Mouse (Mus musculus): ENCODE measurements around the gene Pdcd4. TPM values are rescaled to one million over a fixed set of nuclear protein-coding genes. Genes with fewer than 3 reads are reported as not detected.

The Pdcd4 gene
- polyA plus RNA-seq, 1 experiment from 2014 or later = 69.8 TPM

DNA sequence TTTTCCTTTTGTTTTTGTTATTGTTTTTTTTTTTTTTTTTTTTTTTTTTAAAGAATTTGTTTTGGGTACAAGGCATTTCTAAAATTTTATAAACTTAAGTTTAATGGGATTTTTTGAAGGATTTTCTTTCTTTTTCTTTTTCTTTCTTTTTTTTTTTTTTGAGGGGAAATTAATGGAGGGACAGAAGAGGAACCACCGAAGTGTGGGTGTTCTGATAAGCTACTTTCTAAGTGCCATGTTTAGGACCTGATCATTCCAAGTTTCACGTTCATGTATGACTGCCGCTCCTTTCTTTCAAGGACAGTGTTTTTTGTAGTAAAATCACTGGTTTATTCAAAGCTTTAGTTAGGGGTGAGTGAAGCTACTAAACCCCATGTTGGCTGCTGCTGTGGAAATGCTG lies 37.2 kb downstream of the Pdcd4 start:
- no peaks in the 10 kb centered on the region for H3K27me3 ChIP-seq (ENCODE audit: control insufficient read depth, insufficient read depth, low read depth, low read length)
- H3K4me2 ChIP-seq (ENCODE audit: low read length) = no peak overlapping the region
- no peak overlapping the region for H3K4me3 ChIP-seq (ENCODE audit: low read depth, low read length)
- H3K4me1 ChIP-seq (ENCODE audit: control insufficient read depth, insufficient read depth, low read length) = no peaks in the 10 kb centered on the region
- no peaks in the 10 kb centered on the region for H3K9me3 ChIP-seq (replicated peaks; ENCODE audit: control insufficient read depth, low read length, poor library complexity, severe bottlenecking)
- H3K36me3 ChIP-seq (ENCODE audit: control insufficient read depth, insufficient read depth, low read length) = peaks cover 17% of the 10 kb centered on the region
- 90% methylated on average over 3 of the region's 3 CpGs for WGBS
- H3K27ac ChIP-seq (ENCODE audit: low read length) = no peak overlapping the region
- no peak for ATAC-seq
- H3K9ac ChIP-seq (ENCODE audit: low read depth, low read length) = no peak overlapping the region

DNA sequence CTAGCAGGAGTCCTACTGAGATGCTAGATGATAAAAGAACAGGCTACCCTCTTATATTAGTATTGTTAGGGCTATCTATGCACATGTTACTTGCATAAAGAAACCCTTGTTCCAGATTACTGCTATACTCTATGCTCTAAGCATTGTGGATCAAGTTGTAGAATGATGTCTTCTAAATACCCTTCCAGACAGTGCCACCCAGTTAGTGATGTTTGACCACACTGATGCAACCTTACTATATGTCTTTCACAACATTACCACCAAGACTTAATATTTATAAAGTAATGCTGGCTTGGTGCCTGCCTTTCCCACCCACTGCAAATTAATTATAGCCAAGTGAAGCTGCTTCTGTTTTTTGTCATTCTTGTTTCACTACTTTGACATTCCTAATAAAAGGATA lies 41.0 kb downstream of the Pdcd4 start:
- no peak for ATAC-seq
- Histone ChIP-seq H3K36me3 (ENCODE audit: control insufficient read depth, insufficient read depth, low read length) (peaks cover 16% of the 10 kb centered on the region), H3K27me3 (ENCODE audit: control insufficient read depth, insufficient read depth, low read depth, low read length) (no peaks in the 10 kb centered on the region), H3K9ac (ENCODE audit: low read depth, low read length) (no peak overlapping the region), H3K4me3 (ENCODE audit: low read depth, low read length) (no peak overlapping the region), H3K4me1 (ENCODE audit: control insufficient read depth, insufficient read depth, low read length) (no peaks in the 10 kb centered on the region), H3K4me2 (ENCODE audit: low read length) (no peak overlapping the region), H3K27ac (ENCODE audit: low read length) (no peak overlapping the region), H3K9me3 (replicated peaks; ENCODE audit: control insufficient read depth, low read length, poor library complexity, severe bottlenecking) (no peaks in the 10 kb centered on the region)

DNA sequence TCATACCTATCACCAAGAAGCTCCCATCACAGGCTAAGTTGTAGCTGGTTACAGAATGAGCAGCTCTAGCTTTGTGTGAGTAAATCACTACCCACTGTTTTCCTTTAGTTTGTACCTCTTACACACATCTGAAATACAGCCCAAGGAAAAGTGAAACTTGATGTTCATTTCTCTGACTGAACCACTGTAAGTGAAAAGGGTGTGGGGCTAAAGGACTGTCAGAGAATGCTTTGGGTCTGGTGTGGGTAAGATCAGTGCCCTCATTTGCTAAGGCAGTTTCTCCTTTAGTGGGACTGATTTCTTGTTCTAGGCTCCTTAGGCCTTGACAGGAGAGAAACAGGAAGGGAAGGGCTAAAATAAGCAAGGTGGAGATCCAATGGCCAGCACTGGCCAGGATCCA lies 42.0 kb downstream of the Pdcd4 start:
- Histone ChIP-seq H3K4me3 (ENCODE audit: low read depth, low read length) (no peak overlapping the region), H3K4me1 (ENCODE audit: control insufficient read depth, insufficient read depth, low read length) (no peaks in the 10 kb centered on the region), H3K27me3 (ENCODE audit: control insufficient read depth, insufficient read depth, low read depth, low read length) (no peaks in the 10 kb centered on the region), H3K36me3 (ENCODE audit: control insufficient read depth, insufficient read depth, low read length) (peaks cover 16% of the 10 kb centered on the region), H3K27ac (ENCODE audit: low read length) (no peak overlapping the region), H3K4me2 (ENCODE audit: low read length) (no peak overlapping the region), H3K9ac (ENCODE audit: low read depth, low read length) (no peak overlapping the region), H3K9me3 (replicated peaks; ENCODE audit: control insufficient read depth, low read length, poor library complexity, severe bottlenecking) (no peaks in the 10 kb centered on the region)
- ATAC-seq = no peak

DNA sequence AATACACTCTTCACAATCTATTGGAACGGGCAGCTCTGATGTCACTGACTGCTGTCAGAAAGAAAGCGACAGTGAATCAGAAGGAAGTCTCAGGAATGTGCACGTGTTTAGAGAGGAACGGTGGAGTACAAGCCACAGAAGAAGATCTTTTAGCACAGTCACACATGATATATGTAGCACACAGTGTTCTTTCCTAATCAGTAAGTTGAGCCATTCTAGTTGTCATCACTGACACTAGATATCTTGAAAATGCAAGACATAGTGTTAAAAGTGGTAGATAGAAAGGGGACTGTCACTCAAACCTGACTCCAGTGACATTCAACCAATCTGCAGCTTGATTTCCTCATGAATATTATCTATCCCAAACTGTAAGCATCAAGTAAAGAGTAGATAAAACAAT lies 47.4 kb downstream of the Pdcd4 start:
- H3K4me1 ChIP-seq (ENCODE audit: control insufficient read depth, insufficient read depth, low read length) = peaks cover 14% of the 10 kb centered on the region
- H3K4me3 ChIP-seq (ENCODE audit: low read depth, low read length) = no peak overlapping the region
- H3K9ac ChIP-seq (ENCODE audit: low read depth, low read length) = no peak overlapping the region
- ATAC-seq = no peak
- H3K9me3 ChIP-seq (replicated peaks; ENCODE audit: control insufficient read depth, low read length, poor library complexity, severe bottlenecking) = no peaks in the 10 kb centered on the region
- H3K27me3 ChIP-seq (ENCODE audit: control insufficient read depth, insufficient read depth, low read depth, low read length) = no peaks in the 10 kb centered on the region
- H3K36me3 ChIP-seq (ENCODE audit: control insufficient read depth, insufficient read depth, low read length) = peaks cover 5% of the 10 kb centered on the region; the same call in 1 of the 2 replicates
- no peak overlapping the region for H3K4me2 ChIP-seq (ENCODE audit: low read length)
- no peak overlapping the region for H3K27ac ChIP-seq (ENCODE audit: low read length)
- 92% methylated on average over 4 of the region's 4 CpGs for WGBS

DNA sequence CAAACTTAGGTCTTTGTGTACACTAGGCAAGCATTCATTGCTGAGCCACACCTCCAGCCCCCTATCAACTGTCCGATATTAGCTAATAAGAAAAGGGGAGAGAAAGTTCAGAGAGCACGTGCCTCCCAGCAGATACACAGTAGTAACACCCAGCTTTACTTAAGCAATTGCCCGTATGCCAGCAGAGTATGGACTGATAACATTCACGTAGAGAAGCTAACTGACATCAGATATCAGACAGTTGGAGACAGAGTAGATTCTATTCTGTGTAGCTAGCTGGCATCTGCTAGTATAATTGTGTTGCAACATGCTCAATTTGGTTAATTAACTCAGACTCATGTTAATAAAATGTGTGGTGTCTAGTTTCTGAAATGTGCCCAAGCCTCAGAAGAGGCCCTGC lies 49.1 kb downstream of the Pdcd4 start:
- Histone ChIP-seq H3K36me3 (ENCODE audit: control insufficient read depth, insufficient read depth, low read length) (peaks cover 5% of the 10 kb centered on the region; the same call in 1 of the 2 replicates), H3K4me1 (ENCODE audit: control insufficient read depth, insufficient read depth, low read length) (peaks cover 17% of the 10 kb centered on the region), H3K9ac (ENCODE audit: low read depth, low read length) (no peak overlapping the region), H3K4me3 (ENCODE audit: low read depth, low read length) (no peak overlapping the region), H3K27me3 (ENCODE audit: control insufficient read depth, insufficient read depth, low read depth, low read length) (no peaks in the 10 kb centered on the region), H3K9me3 (replicated peaks; ENCODE audit: control insufficient read depth, low read length, poor library complexity, severe bottlenecking) (no peaks in the 10 kb centered on the region), H3K27ac (ENCODE audit: low read length) (no peak overlapping the region), H3K4me2 (ENCODE audit: low read length) (no peak overlapping the region)
- no peak for ATAC-seq
- 92% methylated on average over 4 of the region's 4 CpGs for WGBS

DNA sequence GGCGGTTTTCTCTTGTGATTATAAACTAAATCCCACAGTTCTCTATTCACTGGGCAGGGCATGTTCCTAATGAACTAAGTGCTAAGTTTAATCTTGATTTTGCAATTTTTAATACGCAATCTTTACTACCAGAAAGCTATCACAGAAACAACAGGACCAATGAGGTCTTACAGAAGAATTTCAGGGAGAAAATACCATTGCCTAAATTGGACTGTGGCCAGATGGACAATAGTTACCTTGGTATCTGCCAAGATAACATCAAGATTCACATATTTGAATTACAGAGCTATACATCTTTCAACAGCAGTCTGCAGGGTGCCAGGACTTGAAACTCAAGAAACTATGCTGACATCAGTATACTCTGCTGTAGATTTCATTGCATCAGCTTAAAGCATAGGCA lies 50.3 kb downstream of the Pdcd4 start:
- Histone ChIP-seq H3K4me2 (ENCODE audit: low read length) (peak overlapping the region; percentile 17; the same call in 1 of the 2 replicates), H3K27me3 (ENCODE audit: control insufficient read depth, insufficient read depth, low read depth, low read length) (no peaks in the 10 kb centered on the region), H3K36me3 (ENCODE audit: control insufficient read depth, insufficient read depth, low read length) (peaks cover 5% of the 10 kb centered on the region; the same call in 1 of the 2 replicates), H3K4me3 (ENCODE audit: low read depth, low read length) (no peak overlapping the region), H3K27ac (ENCODE audit: low read length) (no peak overlapping the region), H3K9ac (ENCODE audit: low read depth, low read length) (0 out of 2 replicates have a peak overlapping the region, but pooled peaks have one; percentile 11), H3K9me3 (replicated peaks; ENCODE audit: control insufficient read depth, low read length, poor library complexity, severe bottlenecking) (no peaks in the 10 kb centered on the region), H3K4me1 (ENCODE audit: control insufficient read depth, insufficient read depth, low read length) (peaks cover 20% of the 10 kb centered on the region)
- WGBS = 93% methylated on average over 2 of the region's 2 CpGs
- no peak for ATAC-seq

DNA sequence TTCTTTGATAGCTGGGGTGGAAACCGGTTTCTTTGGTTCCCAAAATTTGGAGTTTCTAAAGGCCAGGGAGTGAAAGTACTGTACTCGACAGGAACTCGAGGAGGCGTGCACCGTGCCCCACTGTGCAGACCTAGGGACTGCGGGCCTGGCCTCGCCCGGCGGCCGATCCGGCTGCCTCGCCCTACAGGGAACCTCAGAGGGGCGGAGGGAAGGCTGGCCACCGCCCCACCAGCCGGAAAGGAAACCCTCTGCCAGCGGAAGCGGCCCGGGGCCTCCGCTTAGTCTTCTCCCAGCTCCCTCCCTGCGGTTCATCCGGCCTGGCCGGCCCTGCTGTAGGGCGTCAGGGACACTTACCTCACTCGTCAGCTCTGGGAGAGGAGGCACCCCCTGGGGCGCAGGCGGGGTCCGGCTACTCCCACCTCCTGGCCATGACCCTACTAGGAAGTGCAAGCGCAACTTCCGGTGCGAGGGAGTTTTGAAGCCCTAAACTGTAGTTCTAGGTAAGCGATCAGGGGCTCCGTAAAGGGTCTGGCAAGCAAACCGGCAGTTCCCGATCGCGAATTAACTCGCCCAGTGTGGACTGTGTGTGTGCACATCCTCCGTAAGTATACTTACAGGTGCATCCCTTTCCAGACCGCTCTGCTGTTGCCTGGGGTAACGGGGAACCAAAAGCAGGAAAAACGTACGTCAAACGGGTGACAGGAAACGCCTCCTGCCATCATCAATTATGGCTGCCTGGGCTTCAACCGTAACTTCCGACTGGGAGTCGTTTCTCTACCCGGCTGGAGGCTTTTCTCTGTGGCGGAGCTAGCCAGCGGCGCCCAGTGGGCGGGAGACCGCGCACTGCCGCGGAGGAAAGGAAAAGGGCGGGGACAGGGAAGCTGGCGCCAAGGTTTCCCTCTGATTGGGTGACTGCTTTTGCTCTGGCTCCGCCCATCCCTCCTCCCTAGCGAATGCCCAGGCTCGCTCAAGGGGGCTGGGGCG lies 52.1 kb downstream of the Pdcd4 start, which contains the start of the genes Shoc2 and Bbip1:
Shoc2 (plus strand) TSS at position 505 of the 984 bp plus-strand sequence.
Bbip1 (minus strand) TSS at position 826 of the 984 bp plus-strand sequence.
- Histone ChIP-seq H3K36me3 (ENCODE audit: control insufficient read depth, insufficient read depth, low read length) (no peaks in the 10 kb centered on the region), H3K9ac (ENCODE audit: low read depth, low read length) (peak within 1 kb of the TSS; percentile 92), H3K27ac (ENCODE audit: low read length) (peak within 1 kb of the TSS; percentile 99), H3K4me2 (ENCODE audit: low read length) (peak within 1 kb of the TSS; percentile 77), H3K4me1 (ENCODE audit: control insufficient read depth, insufficient read depth, low read length) (peaks cover 27% of the 10 kb centered on the region), H3K9me3 (replicated peaks; ENCODE audit: control insufficient read depth, low read length, poor library complexity, severe bottlenecking) (no peaks in the 10 kb centered on the region), H3K27me3 (ENCODE audit: control insufficient read depth, insufficient read depth, low read depth, low read length) (no peaks in the 10 kb centered on the region), H3K4me3 (ENCODE audit: low read depth, low read length) (peak within 1 kb of the TSS; percentile 94)
- WGBS = under 1% methylated on average over 59 of the region's 62 CpGs
- peak; percentile 95 for ATAC-seq

DNA sequence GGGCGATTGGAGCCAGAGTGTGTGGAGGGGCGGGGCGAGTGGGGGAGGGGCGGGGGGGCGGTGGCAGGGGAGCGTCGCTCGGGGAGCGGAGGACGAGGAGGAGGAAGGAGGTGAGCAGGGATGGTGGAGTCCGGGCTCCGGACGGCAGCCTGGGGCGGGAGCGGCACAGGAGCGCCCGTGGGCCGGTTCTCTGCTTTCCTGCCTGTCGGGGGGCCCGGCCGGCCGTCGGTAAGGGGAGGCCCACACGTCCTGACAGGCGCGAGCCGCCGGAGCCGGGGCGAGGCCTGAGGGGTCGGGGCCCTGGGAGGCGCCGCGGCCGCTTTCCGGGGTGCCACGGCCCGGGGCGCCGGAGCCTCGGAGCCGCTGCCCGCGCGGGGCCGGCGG lies 52.7 kb downstream of the Pdcd4 start:
- Histone ChIP-seq H3K27ac (ENCODE audit: low read length) (peak overlapping the region; percentile 99), H3K4me3 (ENCODE audit: low read depth, low read length) (peak overlapping the region; percentile 94), H3K4me2 (ENCODE audit: low read length) (peak overlapping the region; percentile 77; the same call in 1 of the 2 replicates), H3K4me1 (ENCODE audit: control insufficient read depth, insufficient read depth, low read length) (peaks cover 27% of the 10 kb centered on the region), H3K9me3 (replicated peaks; ENCODE audit: control insufficient read depth, low read length, poor library complexity, severe bottlenecking) (no peaks in the 10 kb centered on the region), H3K36me3 (ENCODE audit: control insufficient read depth, insufficient read depth, low read length) (no peaks in the 10 kb centered on the region), H3K27me3 (ENCODE audit: control insufficient read depth, insufficient read depth, low read depth, low read length) (no peaks in the 10 kb centered on the region), H3K9ac (ENCODE audit: low read depth, low read length) (peak overlapping the region; percentile 92)
- peak; percentile 73; the same call in 1 of the 2 replicates for ATAC-seq
- 0% methylated on average over 25 of the region's 47 CpGs for WGBS
